Mouse (Mus musculus) liver, adult (tissue): ENCODE data around the gene Spata32.

ENCODE experiments used
- GATA4 ChIP-seq: IDR thresholded peaks from 2 replicates; pipeline ENCODE4 v1.6.1; 2014; ENCODE audit warnings: mild to moderate bottlenecking, low read length; ENCODE audit not compliant: insufficient replicate concordance

Spata32 gene

DNA sequence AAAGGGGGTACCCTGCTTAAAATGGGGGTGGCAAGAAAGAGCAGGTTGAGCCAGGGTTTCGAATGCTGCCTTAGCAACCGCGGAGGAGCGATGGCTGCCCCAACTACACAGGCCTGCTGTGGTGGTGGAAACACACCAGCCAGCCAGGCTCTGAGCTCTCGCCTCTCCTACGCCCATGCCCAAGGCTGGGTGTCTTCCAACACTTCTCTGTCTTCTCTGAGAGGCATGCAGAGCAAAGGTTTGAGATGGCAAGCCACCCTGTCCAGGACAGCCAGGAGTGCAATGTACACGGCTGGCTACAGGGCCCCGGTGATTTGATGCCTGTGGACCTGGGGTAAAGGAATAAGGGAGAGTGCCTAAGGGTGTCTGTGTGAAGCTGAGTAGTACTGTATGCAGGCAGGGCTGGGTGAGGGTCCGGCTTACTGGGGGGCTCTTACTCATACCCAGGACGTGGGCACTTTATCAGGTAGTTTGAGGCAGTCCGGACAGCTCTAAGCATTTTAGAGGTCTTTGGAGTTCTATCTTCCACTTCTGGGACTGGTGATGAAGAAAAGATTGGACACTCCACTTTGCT lies 44.4 kb downstream of the Spata32 start:
- no peak for TF ChIP-seq GATA4

DNA sequence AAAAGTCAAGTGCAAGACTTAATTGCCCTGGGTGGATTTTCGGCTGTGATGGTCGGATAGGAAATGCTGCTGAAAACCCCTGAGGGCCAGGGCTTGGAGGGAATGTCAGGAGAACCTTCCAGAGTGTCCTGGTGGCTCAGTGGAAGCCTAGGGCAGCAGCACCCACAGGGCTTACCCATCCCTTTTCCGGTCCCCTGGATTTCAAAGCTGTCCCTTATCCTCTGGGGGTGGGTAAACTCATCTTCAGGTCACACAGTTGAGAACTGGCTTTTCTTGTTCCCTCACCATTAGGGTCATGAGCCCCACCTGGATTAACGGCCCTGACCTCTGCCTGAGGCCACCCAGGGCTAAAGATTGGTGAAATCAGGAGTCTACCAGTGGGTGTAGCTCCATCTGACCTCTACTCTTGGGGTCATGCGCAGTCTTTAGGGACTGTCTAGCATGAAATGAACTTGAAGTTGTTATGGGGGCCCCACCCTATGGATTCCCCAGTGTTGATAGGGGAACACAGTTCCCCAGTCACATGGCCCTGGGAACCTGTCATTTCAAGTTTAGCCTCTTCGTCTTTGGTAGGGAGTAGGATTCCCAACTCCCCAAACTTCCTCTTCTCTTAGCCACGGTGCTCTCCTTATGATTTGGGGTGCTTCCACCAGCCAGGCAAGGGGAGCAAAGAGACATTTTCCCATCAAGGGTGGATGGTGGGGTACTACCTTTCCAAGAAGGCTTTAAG lies 45.0 kb downstream of the Spata32 start:
- no peak for TF ChIP-seq GATA4

DNA sequence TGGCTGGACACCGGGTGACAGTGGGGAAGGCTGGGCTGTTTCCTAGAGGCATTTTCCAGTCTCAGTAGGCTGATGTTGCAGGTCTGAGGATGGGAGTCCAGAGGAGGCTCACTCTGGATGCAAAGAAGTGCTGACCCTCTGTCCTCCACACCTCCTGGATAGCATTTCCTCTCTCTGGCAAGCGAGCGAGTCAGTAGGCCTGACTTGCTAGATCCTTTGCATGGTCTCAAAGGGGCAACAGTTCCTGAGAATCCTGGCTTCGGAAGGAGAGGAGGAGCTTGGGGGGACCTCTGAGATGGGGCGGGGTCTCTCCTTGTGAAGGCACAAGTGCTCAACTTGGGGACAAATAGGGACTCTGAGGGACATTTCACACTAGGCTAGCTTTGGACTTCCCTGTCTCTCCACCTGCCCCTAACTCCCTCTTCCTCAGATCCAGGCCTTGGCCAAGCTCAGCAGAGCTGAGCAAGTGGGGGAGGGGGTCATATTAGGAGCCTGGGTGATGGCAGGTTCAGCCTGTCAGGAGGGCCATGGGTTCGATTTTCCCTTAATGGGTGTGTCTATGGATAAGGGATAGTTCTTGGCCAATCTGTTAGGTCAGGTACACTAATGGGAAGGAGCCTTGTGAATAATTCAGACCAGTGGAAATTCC lies 45.7 kb downstream of the Spata32 start:
- TF ChIP-seq GATA4, result no peak

DNA sequence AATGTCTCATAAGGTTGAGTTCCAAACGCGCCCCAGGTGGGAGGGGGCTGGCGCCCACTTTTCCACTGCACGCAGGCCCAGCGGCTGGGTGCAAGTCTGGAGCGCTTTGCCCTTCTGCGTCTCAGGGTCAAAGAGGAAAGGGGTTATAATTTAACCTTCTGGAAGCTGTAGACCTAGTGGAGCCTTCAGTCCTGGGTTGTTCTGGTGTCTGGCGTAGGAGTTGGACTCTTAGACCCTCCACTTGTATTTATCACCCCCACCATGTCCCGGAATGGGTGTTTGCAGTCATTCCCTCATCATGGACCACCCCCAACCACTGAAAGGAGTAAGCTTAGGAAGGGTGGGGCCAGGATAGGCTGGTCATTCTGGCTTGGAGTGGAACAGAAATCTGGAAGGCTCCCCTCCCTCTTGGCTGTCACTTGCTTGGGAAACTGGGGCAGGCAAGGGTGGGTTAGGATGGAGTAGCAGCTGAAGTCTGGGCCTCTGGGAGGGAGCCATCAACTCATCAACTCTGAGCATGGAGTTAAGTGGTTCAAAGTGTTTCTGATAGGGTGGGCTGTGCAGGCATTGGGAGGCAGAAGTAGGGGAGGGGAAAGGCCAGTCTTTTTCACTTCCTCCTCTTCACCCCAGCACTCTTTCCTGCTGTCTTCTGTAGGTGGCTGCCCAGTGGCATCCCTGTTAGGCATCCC lies 46.4 kb downstream of the Spata32 start:
- no peak for TF ChIP-seq GATA4

DNA sequence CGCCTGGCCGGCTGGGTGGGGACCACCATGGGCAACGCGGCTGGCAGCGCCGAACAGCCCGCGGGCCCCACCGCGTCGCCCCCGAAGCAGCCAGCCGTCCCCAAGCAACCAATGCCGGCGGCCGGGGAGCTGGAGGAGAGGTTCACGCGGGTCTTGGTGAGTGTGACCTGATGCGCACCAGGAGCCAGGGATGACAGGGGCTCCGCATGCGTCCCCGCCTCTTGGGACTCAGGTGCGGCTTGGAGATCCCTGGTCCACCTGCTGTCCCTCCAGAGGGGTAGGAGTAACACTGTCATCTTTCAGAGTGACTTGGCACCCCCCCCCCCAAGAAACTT lies 47.0 kb downstream of the Spata32 start:
- no peak for TF ChIP-seq GATA4

DNA sequence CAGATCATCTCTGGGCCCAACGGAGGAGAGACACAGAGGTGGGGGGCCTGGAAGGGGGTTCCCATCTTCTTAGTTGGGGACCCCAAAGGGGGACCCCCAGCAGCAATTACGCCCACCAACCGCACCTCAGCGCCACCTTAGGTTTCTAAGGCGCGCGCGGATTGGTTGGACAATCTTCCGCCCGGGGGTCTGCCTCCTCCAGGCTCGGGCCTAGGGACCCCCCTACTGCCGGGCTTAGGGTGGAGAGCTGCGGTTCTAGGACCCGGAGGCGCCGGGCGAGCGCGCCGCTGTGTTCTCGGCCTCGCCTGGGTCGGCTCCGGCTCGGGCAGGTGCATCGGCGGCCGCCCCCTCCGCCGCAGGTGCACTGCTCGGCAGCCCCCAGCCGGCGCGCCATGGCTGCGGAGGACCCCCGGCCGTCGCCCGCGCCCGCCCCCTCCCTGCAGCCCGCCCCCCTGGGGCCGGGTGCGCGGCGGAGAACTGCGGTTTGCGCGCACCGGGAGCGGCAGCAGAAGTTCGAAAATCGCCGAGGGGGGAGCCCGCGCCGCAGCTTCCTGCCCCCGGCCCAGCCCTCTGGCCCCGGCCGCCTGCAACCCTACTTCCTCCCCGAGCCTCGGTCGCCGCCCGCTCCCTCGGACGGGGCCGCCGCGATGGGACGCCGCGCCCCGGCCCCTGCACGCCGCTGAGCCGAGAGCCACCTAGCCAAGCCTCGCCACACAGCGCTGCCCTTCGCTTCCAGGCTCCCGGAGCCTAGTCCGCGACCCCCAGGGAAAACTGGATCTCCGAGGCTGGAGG lies 47.5 kb downstream of the Spata32 start, which contains the start of gene Fmnl1:
TSS of gene Fmnl1 (plus strand) at position 614 of the 792 bp plus-strand sequence.
- no peak for TF ChIP-seq GATA4

DNA sequence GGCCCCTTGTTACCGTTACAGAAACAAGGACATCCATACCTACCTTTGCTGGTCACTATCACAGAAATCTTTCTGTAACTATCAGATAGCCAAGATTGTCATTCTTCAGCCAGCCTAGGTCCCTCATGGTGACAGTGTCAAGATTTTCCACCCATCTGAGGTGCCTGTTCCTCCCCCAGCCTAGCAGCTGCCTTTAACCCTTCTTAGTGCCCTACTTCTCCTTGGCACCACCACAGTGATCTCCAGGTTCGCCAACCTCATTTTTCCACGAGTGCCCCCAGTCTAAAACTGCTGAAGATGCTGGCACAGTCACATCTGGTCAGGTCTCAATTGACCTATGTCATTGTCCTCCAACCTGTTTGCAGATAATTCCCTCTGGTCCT lies 48.1 kb downstream of the Spata32 start:
- TF ChIP-seq GATA4, result no peak

DNA sequence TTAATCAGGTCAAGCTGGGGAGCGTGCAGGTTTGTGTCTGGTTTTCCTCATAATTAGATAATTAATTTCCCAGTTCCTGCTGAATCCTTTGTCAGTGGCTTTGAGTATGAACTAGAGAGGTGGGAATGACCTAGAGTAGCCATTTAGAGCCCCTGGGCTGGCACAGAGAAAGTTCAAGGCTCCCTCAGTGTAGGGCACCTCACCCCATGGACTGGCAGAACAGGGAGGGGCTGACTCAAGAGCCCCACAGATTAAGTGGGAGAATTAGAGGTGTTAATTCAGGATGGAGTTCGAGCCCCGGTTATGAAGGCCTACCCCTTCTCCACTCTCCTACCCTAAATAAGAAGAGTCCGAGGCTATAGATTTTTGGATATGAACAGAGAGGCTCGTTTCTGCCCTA lies 48.6 kb downstream of the Spata32 start:
- TF ChIP-seq GATA4, result no peak

DNA sequence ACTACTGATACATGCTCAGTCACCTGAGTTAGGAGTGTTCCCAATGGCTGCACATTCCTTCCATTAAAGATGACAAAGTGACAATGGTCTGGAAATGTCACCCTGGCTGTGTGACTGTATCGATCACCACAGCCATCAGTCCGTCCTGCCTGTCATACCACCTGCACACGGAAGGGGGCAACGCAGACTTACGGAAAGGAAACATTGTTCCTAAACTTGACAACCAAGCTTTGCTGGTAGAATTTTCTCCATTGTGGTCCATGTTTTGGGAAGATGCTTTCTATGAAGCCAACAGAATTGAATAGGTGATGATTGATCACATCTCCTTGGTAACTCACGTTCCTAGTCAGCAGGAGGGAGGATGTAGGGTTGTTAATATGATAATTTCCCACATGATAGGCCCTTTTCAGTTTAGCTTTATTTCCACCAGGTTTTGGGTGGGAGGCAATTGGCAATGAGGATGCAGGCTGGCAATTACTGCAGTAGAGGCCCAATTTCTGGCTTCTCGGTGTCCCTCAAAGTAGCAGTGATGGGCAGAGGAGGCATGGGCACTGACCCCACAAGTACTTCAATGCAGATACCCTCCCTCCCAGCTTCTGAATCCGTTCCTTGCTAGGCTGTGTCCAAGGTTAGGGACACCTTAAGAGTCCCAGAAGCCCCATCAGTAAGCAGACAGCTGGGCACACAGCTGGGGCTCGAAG lies 49.4 kb downstream of the Spata32 start:
- no peak for TF ChIP-seq GATA4

DNA sequence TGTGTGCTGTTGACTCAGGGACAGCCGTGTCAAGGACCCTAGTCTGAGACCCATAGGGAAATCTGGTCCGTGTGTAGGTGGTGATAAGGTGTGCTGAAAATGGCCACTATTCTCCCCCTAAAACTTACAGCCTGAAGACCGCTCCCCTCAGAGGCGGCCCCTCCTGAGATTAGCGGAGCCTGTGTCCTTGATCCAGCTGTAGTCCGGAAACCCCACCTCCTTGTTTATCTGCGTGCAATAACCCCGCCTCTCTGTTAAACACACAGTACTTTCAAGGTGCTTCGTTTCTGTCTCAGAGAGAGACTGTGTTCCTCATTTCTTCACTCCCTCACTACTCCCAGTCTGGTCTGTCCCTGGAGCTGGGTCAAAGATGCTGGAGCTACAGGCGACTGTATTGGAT lies 53.8 kb downstream of the Spata32 start:
- TF ChIP-seq GATA4, result no peak

DNA sequence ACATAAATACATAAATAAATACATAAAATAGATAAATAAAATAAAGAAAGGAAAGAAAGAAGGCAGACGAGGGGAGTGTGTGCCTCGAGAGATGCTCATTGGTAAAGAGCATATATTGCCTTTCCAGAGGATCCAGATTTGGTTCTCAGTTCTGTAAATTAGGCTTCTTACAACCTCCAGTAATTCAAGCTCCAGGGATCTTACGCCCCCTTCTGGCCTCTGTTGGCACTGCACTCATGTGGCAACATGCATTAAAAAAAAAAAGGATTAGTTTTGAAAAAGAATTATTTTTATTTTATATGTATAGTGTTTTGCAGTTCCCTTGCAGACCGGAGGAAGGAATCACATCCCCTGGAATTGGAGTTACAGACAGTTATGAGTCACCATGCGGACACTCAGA lies 56.1 kb downstream of the Spata32 start:
- TF ChIP-seq GATA4, result no peak

DNA sequence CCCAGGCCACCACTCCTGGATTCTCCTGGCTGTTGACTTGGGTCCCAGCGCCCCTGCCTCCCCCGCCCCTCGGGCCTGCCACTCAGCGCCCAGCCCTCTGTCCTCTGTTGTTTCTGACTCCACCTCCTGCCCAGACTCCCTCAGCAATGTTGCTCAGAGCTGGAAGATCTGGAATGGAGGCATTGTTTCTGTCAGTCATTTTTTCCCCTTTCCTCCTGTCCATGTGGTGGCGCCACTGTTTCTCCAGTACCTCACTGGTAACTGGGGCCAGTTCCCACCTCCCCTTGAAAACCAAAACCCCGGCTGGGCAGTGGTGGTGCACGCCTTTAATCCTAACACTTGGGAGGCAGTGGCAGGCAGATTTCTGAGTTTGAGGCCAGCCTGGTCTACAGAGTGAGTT lies 56.8 kb downstream of the Spata32 start:
- no peak for TF ChIP-seq GATA4

DNA sequence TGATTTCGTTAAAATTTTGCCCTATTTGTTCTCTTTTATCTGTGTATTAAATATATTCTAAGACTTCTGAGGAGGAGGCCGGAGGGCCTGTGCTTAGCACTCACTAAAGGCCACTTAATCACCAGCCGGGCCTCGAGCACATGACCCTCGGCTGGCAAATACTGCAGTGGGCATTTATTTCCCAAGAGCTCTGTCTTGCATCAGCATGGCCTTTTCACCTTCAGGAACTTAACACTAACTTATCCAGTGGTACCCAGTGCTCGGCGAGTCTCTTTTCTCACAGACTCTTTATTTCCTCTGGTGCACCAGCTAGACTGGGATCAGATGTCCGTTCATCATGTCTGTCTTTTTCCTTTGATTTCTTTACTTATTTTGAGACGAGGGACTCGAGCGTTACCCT lies 57.5 kb downstream of the Spata32 start:
- TF ChIP-seq GATA4, result no peak

DNA sequence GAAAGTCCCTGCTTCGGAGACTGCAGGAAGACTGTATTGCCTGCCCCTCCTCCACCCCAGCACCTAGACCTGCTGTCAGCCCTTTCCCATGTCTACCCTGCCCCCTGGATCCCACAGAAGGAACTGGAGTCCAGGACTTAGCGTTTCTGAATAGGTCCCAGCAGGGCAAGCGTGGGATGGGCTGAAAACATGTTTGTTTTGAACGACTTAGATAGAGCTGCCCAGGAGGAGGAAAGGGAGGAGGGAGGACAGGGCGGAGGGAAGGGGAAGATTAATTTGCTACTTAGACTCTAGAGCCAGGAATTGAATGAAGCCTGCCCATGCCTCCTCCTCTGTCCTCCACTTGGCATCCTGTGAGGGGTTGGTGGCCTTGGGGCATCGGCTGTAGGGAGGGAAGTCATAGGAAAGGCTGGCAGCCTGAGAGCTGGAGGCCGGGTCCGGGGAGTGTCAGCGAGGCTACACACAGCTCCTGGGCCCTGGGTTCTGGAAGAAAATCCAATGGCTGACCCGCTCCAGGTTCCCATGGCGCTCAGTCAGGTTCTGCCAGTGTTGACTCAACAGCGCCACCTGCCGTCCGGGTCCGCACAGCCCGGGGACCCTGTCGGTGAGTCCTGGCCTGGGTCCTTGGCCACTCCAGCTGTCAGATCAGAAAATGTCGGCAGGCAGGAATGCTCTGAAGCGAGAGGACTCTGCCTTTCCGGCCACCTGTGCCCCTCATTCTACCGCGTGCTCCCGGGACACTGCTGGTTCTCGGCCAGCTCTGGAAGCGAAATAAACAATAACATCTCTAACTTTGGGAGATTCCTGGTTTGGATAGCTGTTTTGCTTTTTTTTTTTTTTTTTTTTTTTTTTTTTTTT lies 59.4 kb downstream of the Spata32 start:
- TF ChIP-seq GATA4, result no peak
